Mouse (Mus musculus) gastrocnemius, adult 2 months (tissue): ENCODE measurements around the gene Mrpl38. TPM values are rescaled to one million over a fixed set of nuclear protein-coding genes. Genes with fewer than 3 reads are reported as not detected.
A peak's percentile ranks its signal among the peaks of the same experiment; 100 is the strongest.
"Not testable (repeated sequence)": the region's sequence is repeated elsewhere in the genome, so short reads cannot be mapped to it uniquely, and the experiment has no call there.

Experiments
- DNase-seq: peaks from one replicate; pipeline ENCODE4 v3.0.0; 2022
- H3K27ac ChIP-seq: fragments of 200-600 bp; 2 replicates; pipeline ENCODE4 v1.8.1; 2022; ENCODE audit warnings: mild to moderate bottlenecking
- H3K4me3 ChIP-seq: fragments of 200-600 bp; 2 replicates; pipeline ENCODE4 v1.8.1; 2022; ENCODE audit warnings: mild to moderate bottlenecking, moderate library complexity
- CTCF ChIP-seq: fragments of 200-600 bp; IDR thresholded peaks from 2 replicates; pipeline ENCODE4 v1.8.1; 2022; ENCODE audit warnings: antibody characterized with exemption, mild to moderate bottlenecking, moderate library complexity
- intact Hi-C: fragments of 180-260 bp; cut with DNase I; formaldehyde crosslinking; loops from one replicate; pipeline ENCODE4 v1.15.1; 2025
- total RNA-seq, 2 experiments: library from RNA; stranded (reverse); gene quantifications; 2 replicates each; pipeline ENCODE4 v1.2.3; 2021

The Mrpl38 gene
- total RNA-seq, 2 experiments from 2014 or later, result 47.5 to 61.5 TPM

GRCm38 (mm10) chr11:116133497-116133896 is 5.2 kb downstream of the Mrpl38 start:
- intact Hi-C loops, result loop anchor here (5.0 kb wide), 1 partner anchor 101 kb away; the partner anchor contains the start of gene Unk

GRCm38 (mm10) chr11:116132366-116133333 is 6.0 kb downstream of the Mrpl38 start:
- H3K27ac ChIP-seq, result peak overlapping the region; percentile 99; the same call in 1 of the 2 replicates
- DNase-seq, result no peak
- TF ChIP-seq CTCF, result no peak
- H3K4me3 ChIP-seq, result no peak overlapping the region
- intact Hi-C loops, result loop anchor here (5.0 kb wide), 1 partner anchor 100 kb away; the partner anchor contains the start of gene Unk

More at GRCm38 (mm10) chr11:116133497-116133896, 5.2 kb downstream of the Mrpl38 start:
- no peak for TF ChIP-seq CTCF
- DNase-seq, result no peak
- Histone ChIP-seq H3K27ac (no peak overlapping the region), H3K4me3 (no peak overlapping the region)

- peak overlapping the region; percentile 79 for H3K4me3 ChIP-seq
- TF ChIP-seq CTCF, result no peak
- intact Hi-C loops, result loop anchor here (2.0 to 5.0 kb wide), 2 partner anchors 21 to 99 kb away; partner anchors contain the start of gene Unk
- H3K27ac ChIP-seq, result peak overlapping the region; percentile 99
- DNase-seq, result no peak
Measured at GRCm38 (mm10) chr11:116131349-116132170, 7.1 kb downstream of the Mrpl38 start.

GRCm38 (mm10) chr11:116130488-116131205 is 8.0 kb downstream of the Mrpl38 start, which contains the start of gene Trim65:
Trim65 (minus strand) TSS chr11:116131128.
- DNase-seq, result peak; percentile 95
- TF ChIP-seq CTCF, result peak; percentile 96
- Histone ChIP-seq H3K27ac (peak within 1 kb of the TSS; percentile 99), H3K4me3 (peak within 1 kb of the TSS; percentile 79)
- intact Hi-C loops, result loop anchor here (1.0 to 5.0 kb wide), 3 partner anchors 20 to 98 kb away; partner anchors contain the start of gene Unk

GRCm38 (mm10) chr11:116129993-116130487 is 8.6 kb downstream of the Mrpl38 start:
- H3K27ac ChIP-seq, result peak overlapping the region; percentile 99
- no peak for DNase-seq
- no peak for TF ChIP-seq CTCF
- H3K4me3 ChIP-seq, result peak overlapping the region; percentile 79
- intact Hi-C loops, result loop anchor here (1.0 to 5.0 kb wide), 3 partner anchors 19 to 98 kb away; partner anchors contain the start of gene Unk

- peak overlapping the region; percentile 99; the same call in 1 of the 2 replicates for H3K27ac ChIP-seq
- intact Hi-C loops, result no loop called here
- no peak for DNase-seq
- TF ChIP-seq CTCF, result no peak
- peak overlapping the region; percentile 79 for H3K4me3 ChIP-seq
Measured at GRCm38 (mm10) chr11:116129091-116129790, 9.4 kb downstream of the Mrpl38 start.

GRCm38 (mm10) chr11:116127986-116128385 is 10.7 kb downstream of the Mrpl38 start:
- Histone ChIP-seq H3K27ac (peak overlapping the region; percentile 57), H3K4me3 (peak overlapping the region; percentile 40)
- TF ChIP-seq CTCF, result no peak
- intact Hi-C loops, result no loop called here
- no peak for DNase-seq

- TF ChIP-seq CTCF, result no peak
- peak within 1 kb of the TSS; percentile 57 for H3K27ac ChIP-seq
- H3K4me3 ChIP-seq, result peak within 1 kb of the TSS; percentile 40
- peak; percentile 84 for DNase-seq
- intact Hi-C loops, result no loop called here
Measured at GRCm38 (mm10) chr11:116127156-116127980, 11.3 kb downstream of the Mrpl38 start, which contains the start of gene Trim47. Trim47 (minus strand) TSS chr11:116127210.

GRCm38 (mm10) chr11:116126261-116126660 is 12.4 kb downstream of the Mrpl38 start:
- intact Hi-C loops, result no loop called here
- DNase-seq, result no peak
- Histone ChIP-seq H3K27ac (no peak overlapping the region), H3K4me3 (no peak overlapping the region)
- no peak for TF ChIP-seq CTCF

GRCm38 (mm10) chr11:116121731-116122245 is 16.9 kb downstream of the Mrpl38 start:
- intact Hi-C loops, result not testable (repeated sequence)

More at GRCm38 (mm10) chr11:116121731-116122245, 16.9 kb downstream of the Mrpl38 start:
- H3K4me3 ChIP-seq, H3K27ac ChIP-seq, DNase-seq: not testable (repeated sequence)
